ENCODE assay signal across 8 mouse cellular contexts in the genomic region with DNA sequence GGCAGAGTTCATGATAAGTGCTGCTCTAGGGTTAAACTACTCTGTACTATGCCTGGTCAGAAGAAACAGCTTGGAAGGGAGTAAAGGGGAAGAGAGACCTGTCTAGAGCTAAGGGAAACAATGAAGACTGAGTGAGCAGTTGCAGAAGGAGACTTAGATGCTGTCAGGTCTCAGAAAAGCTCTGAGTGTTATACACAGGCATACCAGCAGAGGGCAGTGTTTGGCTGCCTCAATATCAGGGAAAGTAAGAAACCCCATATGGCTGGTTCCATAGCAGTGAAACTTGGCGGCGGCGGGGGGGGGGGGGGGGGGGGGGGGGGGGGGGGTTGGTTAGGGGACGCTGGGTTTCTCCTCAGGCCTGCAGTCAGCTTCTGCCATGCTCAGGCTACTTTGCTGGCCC.
DNase-seq lines count a peak whose midpoint lies in the region; ATAC-seq and TF ChIP-seq lines count a peak whose summit lies in the region.

No protein-coding gene starts in this region.

- no peaks in the 10 kb centered on the region for H3K4me1 ChIP-seq in embryonic facial prominence, embryonic 11.5 days (ENCODE audit: control insufficient read depth, insufficient read depth, low read length)
- H3K4me1 ChIP-seq in kidney, postnatal 0 days (replicated peaks; ENCODE audit: insufficient read depth, low read length), result no peaks in the 10 kb centered on the region

- H3K4me2 ChIP-seq in embryonic facial prominence, embryonic 11.5 days (ENCODE audit: low read depth, low read length), result no peak overlapping the region
- no peak overlapping the region for H3K4me2 ChIP-seq in kidney, postnatal 0 days (ENCODE audit: low read length)

- H3K9ac ChIP-seq in embryonic facial prominence, embryonic 11.5 days (replicated peaks; ENCODE audit: low read length), result no peak overlapping the region
- no peak overlapping the region for H3K9ac ChIP-seq in kidney, postnatal 0 days (ENCODE audit: low read depth, low read length)

- no peaks in the 10 kb centered on the region for H3K9me3 ChIP-seq in embryonic facial prominence, embryonic 11.5 days (replicated peaks; ENCODE audit: control insufficient read depth, low read length)
- H3K9me3 ChIP-seq in kidney, postnatal 0 days (replicated peaks; ENCODE audit: low read length), result no peaks in the 10 kb centered on the region

- no peak for ATAC-seq in embryonic facial prominence, embryonic 11.5 days (replicated peaks; ENCODE audit: insufficient number of reproducible peaks, low FRiP score, low TSS enrichment, low read depth)
- ATAC-seq in kidney, postnatal 0 days (replicated peaks; ENCODE audit: low FRiP score, low read depth), result no peak

- no peak overlapping the region for H3K27ac ChIP-seq in embryonic facial prominence, embryonic 11.5 days (replicated peaks; ENCODE audit: low read depth, low read length)
- H3K27ac ChIP-seq in kidney, postnatal 0 days, result no peak overlapping the region

- no peaks in the 10 kb centered on the region for H3K36me3 ChIP-seq in embryonic facial prominence, embryonic 11.5 days (replicated peaks; ENCODE audit: control insufficient read depth, insufficient read depth, low read depth, low read length)
- H3K36me3 ChIP-seq in kidney, postnatal 0 days (ENCODE audit: insufficient read depth, low read length), result no peaks in the 10 kb centered on the region

- TF ChIP-seq CTCF in kidney, postnatal 0 days (IDR thresholded peaks at IDR 0.05; ENCODE audit: low read depth), result peak; percentile 84

- peak; percentile 23 to 48 for DNase-seq in urinary bladder, adult 18-20 months (ENCODE audit: low spot score in 2 of 2)
- DNase-seq in urinary bladder, adult 2 months (ENCODE audit: low spot score), result no peak
- DNase-seq in adrenal gland, postnatal 14 days, result peak; percentile 81
- DNase-seq in embryonic facial prominence, embryonic 11.5 days (ENCODE audit: low spot score), result peak; percentile 82
- peak; percentile 83 for DNase-seq in kidney, postnatal 0 days (ENCODE audit: low spot score)
- peak; percentile 44 to 62 for DNase-seq in lung, adult 18-20 months
- peak; percentile 88 for DNase-seq in retina, postnatal 1 day
- peak; percentile 44 for DNase-seq in yolk sac, embryonic 10.5 days (ENCODE audit: low spot score)

- WGBS in embryonic facial prominence, embryonic 11.5 days, result 0% methylated on average over 1 of the region's 4 CpGs
- WGBS in kidney, postnatal 0 days, result 0% methylated on average over 1 of the region's 4 CpGs

- H3K4me3 ChIP-seq in embryonic facial prominence, embryonic 11.5 days (ENCODE audit: low read depth, low read length), result no peak overlapping the region
- H3K4me3 ChIP-seq in kidney, postnatal 0 days (replicated peaks; ENCODE audit: low read depth, low read length), result no peak overlapping the region

- no peaks in the 10 kb centered on the region for H3K27me3 ChIP-seq in embryonic facial prominence, embryonic 11.5 days (ENCODE audit: control insufficient read depth, insufficient read depth, low read length)
- no peaks in the 10 kb centered on the region for H3K27me3 ChIP-seq in kidney, postnatal 0 days (ENCODE audit: insufficient read depth, low read length)
